Mouse (Mus musculus): ENCODE measurements around the gene Gm21887.
"Not testable (repeated sequence)": the region's sequence is repeated elsewhere in the genome, so short reads cannot be mapped to it uniquely, and the experiment has no call there.

Gene Gm21887

DNA sequence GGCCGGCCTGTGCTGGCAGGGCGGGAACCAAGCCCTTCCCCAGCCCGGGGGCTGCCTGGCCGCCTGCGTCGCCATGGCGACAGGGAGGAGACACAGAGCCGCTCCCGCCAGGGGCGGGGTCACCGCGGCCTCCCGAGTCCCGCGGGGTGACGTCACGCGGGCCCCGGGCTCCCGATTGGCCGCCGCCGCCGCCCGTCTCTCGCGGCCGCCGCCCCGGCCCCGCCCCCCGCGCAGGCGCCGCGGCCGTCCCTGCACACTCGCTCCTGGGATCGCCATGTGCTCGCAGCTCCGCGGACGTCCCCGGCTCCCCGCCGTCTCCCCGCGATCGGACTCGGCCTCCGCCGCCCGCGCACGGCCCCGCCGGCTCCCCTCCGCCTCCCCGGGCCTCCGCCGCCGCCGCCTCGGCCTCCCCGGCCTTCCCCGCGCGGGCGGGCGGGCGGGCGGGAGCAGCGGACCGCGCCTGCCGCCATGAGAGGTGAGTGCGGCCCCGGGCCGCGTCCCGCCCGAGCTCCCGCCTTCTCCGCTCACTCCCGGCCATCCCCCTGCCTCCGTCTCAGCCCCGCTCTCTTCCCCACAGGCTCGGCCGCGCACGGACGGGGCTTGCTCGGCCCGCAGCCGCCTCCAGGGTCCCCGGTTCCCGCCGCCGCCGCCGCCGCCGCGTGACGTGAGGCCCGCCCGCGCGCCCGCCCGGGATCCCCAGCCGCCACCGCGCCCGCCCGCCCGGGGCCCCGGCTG is at the start of gene Gm21887:
Gene Gm21887, plus strand, starts transcription at position 644 of the 735 bp plus-strand sequence.
- peak; percentile 97 for DNase-seq (ENCODE audit: low read depth, low spot score)

- no peak for DNase-seq (ENCODE audit: low read depth, low spot score)
Measured at GRCm38 (mm10) chrX:169969337-169969736, 40.1 kb upstream of the Gm21887 start.

- not testable (repeated sequence) for DNase-seq (ENCODE audit: low read depth, low spot score)
Measured at GRCm38 (mm10) chrX:169969765-169970164, 39.7 kb upstream of the Gm21887 start.

- not testable (repeated sequence) for DNase-seq (ENCODE audit: low read depth, low spot score)
Measured at GRCm38 (mm10) chrX:169970546-169970945, 38.9 kb upstream of the Gm21887 start.

GRCm38 (mm10) chrX:169971562-169971961 is 37.9 kb upstream of the Gm21887 start:
- DNase-seq (ENCODE audit: low read depth, low spot score), result not testable (repeated sequence)

DNA sequence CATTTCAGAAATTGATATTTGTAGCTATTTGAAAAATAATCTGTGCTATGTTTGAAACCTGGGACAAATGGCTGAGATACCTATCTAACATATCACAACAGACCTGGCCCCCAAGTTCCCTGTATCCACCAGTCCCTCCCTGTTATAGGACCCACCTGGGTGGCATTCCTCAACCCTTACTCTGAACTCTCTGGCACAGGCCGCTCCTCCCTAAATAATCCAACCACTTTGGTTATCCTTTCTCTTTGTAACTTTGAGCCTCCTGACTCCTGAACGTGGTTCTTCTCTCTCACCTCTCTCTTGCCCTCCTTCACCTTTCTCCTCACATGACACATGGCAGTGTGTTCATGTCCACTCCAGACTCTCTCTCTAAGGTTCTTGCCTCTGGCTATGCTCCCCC is 37.3 kb upstream of the Gm21887 start:
- DNase-seq (ENCODE audit: low read depth, low spot score), result not testable (repeated sequence)

DNA sequence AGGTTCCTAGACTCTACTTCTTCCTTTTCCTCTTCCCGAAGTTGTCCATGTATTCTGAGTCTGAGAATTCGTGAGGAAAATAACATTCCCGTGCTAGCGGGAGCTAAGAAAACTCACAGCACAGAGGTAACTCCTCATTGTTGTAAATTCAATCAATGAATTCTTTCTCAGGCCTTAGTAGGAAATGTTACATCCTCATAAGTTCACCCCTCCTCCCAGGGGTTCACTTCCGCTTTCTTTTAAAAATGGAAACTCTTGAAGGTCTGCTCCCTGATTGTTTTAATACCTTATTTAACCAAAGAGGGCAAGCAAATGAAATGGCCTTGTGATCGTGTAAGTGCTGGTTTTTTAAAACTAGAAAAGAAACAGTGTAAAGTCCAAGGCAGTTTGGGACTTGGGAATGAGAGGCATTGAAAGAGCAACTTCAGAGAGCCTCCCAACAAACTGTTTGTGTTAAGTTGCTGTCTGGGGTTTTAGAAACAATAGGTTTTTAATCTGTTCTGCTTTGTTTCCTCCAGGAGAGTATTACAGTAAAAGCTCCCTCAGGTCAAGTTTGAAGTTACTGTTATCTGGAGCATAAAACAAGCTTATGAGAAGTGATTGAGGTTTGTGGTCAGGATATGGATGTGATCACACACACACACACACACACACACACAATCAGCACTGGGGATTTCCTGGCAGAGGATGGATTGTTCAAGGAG is 36.5 kb upstream of the Gm21887 start:
- not testable (repeated sequence) for DNase-seq (ENCODE audit: low read depth, low spot score)

DNA sequence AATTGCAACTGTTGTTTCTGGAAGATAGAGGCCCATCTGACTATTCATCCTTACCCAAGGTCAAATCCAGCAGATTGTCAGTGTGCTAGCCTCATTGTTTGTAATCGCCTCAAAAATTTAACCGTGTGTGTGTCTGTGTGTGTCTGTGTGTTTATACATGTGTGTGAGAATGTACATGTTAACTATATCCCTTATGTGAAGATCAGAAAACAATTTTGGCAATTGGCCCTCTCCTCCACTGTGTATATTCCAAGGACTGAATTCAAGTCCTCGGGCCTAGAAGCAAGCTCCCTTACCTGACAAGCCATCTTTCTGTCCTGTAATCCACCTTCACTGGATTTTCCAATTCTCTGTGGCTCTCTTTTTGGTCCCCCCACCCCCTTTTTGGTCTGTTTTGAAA is 35.7 kb upstream of the Gm21887 start:
- not testable (repeated sequence) for DNase-seq (ENCODE audit: low read depth, low spot score)

DNA sequence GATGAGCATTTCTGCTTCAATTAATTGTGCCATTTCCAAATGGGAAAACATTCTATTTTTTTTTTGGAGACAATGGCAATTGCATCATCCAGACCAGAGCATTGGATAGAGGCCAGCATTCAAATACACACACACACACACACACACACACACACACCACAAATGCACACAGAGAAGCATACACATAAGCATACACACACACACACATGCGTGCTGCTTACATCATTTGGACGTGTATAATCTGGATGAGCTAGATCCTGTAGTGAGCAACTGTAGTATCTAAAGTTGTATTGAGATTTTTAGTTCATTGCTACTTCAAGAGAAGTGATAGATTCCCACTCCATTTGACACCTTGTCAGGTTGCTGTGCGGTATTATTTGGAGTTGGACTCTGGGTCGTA is 35.0 kb upstream of the Gm21887 start:
- not testable (repeated sequence) for DNase-seq (ENCODE audit: low read depth, low spot score)

DNA sequence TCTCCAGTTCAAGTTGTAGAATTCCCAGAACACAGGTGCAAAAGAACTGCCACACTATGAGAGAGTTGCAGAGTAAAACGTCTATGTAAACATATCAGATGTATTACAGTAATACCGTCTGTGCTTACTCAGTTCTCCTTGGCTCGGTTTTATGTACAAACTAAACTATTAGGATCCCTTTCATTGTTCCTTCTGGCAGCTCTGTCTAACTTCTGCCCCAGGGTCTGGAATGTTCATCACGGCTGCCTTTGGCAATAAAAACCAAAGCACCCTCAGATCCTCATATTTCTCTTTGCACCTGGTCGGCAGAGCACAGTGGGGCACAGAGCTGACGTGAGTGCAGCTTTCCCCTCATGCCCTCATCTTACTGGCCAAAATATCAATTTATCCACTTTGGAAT is 34.5 kb upstream of the Gm21887 start:
- DNase-seq (ENCODE audit: low read depth, low spot score), result not testable (repeated sequence)

DNA sequence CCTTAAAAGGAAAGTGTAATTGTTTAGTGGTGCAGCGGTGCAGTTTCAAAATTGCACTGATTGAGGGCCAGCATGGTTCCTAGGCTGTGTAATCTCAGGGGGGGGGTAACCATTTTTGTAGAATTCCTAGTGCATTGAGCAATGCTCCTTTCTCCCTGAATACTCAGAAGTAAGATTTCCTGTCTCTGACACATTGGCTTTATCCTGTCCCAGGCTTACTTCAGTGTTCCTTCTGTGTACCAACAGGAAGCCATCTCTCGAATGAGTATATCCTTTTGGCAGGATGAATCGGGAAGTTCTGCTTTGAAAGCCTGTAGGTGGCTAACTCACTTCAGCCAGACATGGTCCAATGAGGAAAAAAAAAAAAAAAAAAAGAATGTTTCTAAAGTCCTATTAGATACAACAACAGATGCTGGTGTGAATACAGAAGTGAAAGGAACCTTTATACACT is 33.8 kb upstream of the Gm21887 start:
- DNase-seq (ENCODE audit: low read depth, low spot score), result not testable (repeated sequence)

- not testable (repeated sequence) for DNase-seq (ENCODE audit: low read depth, low spot score)
Measured at GRCm38 (mm10) chrX:169976340-169976739, 33.1 kb upstream of the Gm21887 start.

DNA sequence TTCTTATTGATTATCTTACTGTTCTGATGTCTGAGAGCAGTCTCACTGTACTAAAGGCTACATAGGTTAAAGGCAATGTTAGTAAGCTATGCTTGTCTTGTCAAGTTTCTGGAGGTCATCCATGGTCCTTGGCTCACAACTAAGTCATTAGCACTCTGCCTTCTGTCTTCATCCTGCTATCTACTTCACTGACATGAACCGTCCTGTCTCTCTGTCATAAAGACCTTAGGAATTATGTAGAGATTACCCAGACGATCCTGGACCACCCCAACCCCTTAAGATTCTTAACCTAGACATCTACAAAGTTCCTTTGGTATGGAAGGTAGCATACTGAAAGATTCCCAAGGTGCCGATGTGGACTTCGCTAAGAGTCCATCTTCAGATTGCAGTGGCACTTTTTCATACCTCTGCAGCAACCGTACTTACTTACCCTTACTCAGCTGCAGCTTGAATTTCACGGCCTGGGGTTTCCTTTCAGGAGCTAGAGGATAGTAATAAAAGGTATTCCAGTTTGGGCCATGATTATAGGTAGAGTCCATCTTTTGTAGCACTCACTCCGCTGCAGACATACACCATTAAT is 31.5 kb upstream of the Gm21887 start:
- not testable (repeated sequence) for DNase-seq (ENCODE audit: low read depth, low spot score)

GRCm38 (mm10) chrX:169978436-169979381 is 30.8 kb upstream of the Gm21887 start:
- not testable (repeated sequence) for DNase-seq (ENCODE audit: low read depth, low spot score)

GRCm38 (mm10) chrX:169979461-169980202 is 29.8 kb upstream of the Gm21887 start:
- DNase-seq (ENCODE audit: low read depth, low spot score), result not testable (repeated sequence)

GRCm38 (mm10) chrX:169980203-169980556 is 29.3 kb upstream of the Gm21887 start:
- DNase-seq (ENCODE audit: low read depth, low spot score), result not testable (repeated sequence)

DNA sequence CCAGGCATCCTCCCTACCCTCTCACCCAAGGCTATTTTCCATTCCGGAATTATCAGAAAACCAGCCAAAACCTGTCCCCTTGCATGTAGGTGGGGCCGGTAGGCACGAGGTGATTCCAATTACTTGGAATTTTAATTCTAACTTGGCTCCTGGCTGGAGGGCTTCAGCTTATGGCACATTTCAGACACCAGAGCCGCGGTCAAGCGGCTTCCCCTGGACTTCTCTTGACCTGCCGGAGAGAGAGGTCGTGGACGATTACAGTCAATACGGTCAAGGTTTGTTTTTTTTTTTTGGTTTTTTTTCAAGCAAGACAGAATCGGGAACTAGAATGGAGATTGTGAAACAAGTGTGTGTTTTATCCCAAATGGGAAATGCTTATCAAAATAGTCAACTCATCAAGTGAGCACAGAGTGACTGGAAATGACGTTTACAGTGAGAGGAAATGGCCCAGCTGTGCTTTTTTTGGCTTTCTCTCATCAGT is 28.6 kb upstream of the Gm21887 start:
- DNase-seq (ENCODE audit: low read depth, low spot score), result no peak

GRCm38 (mm10) chrX:169981761-169982181 is 27.7 kb upstream of the Gm21887 start:
- not testable (repeated sequence) for DNase-seq (ENCODE audit: low read depth, low spot score)

DNA sequence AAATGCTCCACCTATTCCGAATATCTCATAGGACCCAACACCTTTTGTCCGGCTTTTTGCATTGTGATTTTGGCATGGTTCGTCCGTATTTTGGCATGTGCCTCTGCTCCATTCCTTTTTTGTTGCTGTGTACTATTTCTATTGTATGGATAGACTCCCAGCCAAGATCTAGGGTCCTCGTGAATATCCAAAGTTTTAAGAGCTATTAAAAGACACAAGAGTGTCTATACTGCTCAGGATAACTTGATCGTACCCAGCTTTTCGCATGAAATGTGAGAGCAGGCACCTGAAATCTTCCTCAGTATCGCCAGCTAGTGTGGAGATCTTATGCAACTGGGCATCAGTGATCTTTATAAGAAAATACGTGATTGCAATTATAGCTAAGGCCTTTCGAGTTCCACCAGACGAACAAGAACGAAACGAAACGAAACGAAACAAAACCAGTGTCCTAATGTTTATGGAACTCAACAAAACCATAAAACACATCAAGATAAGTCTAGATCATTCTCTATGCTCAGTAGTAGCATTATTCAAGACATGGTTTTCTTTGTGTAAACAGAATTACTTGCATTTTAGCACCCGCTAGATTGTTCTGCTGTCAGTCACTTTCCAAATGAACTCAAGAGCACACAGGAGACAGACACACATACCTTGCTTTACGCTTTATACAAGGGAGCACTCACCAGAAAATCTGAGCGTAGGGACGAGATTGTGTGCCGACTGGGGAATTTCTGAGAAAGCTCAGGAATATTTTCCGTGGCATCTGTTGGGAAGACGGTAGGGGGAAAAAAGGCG is 26.7 kb upstream of the Gm21887 start:
- DNase-seq (ENCODE audit: low read depth, low spot score), result not testable (repeated sequence)
